Mouse (Mus musculus): ENCODE measurements at regions not wholly inside any gene's neighbourhood (a gene's known extent, or its start where the extent isn't known, plus 50 kb on each side); places are given as distances from the start of the nearest gene placed in this dataset.

DNA sequence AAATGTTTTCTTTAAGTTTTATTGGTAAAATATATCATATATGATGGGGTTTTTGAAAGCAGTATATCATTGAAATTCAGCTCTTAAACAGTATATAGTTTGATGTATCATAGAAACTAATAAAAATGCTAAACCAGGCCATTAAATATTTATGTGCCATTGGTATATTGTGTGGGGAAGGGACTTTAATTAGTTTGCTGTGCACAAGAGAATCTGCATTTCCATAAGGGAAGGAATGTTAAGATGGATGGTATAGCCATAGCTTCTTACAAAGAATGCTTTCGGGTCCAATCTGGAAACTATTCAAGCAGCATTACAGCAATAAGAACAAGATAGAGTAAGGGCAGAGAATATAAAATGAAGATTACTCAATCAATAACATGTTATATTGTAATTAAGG, 1195.9 kb upstream of the Cdh8 start:
- Histone ChIP-seq H3K4me3 (no peak overlapping the region), H3K9me3 (no peaks in the 10 kb centered on the region), H3K4me1 (replicated peaks) (no peaks in the 10 kb centered on the region), H3K27ac (replicated peaks) (no peak overlapping the region), H3K4me2 (no peak overlapping the region), H3K9ac (no peak overlapping the region), H3K36me3 (no peaks in the 10 kb centered on the region), H3K27me3 (no peaks in the 10 kb centered on the region)
- WGBS: 46% methylated on average over 1 of the region's 1 CpGs
- 0 out of 2 replicates have a peak, but pooled peaks have one; percentile 48 for ATAC-seq (ENCODE audit: low FRiP score, low read depth)
